Mouse (Mus musculus) intestine, postnatal 0 days (tissue): ENCODE measurements around the gene Nudt3. TPM values are rescaled to one million over a fixed set of nuclear protein-coding genes. Genes with fewer than 3 reads are reported as not detected.
A peak's percentile ranks its signal among the peaks of the same experiment; 100 is the strongest.
"Not testable (repeated sequence)": the region's sequence is repeated elsewhere in the genome, so short reads cannot be mapped to it uniquely, and the experiment has no call there.

Source experiments
- ATAC-seq: fragments of 200-750 bp; cut with Nextera tagmentation; 2 replicates; pipeline ENCODE4 v1.8.0; 2017; ENCODE audit warnings: mild to moderate bottlenecking, moderate TSS enrichment, moderate library complexity
- H3K27ac ChIP-seq: fragments of 300-500 bp; sonication (generic); 2 replicates; pipeline ENCODE4 v1.5.1; 2014; ENCODE audit warnings: mild to moderate bottlenecking, low read depth, low read length, moderate library complexity
- H3K27me3 ChIP-seq: fragments of 300-500 bp; sonication (generic); replicated peaks from 2 replicates; pipeline ENCODE4 v1.6.1; 2014; ENCODE audit warnings: low read length, mixed read lengths; ENCODE audit not compliant: control insufficient read depth, insufficient read depth
- H3K36me3 ChIP-seq: fragments of 300-500 bp; sonication (generic); 2 replicates; pipeline ENCODE4 v1.6.1; 2014; ENCODE audit warnings: mild to moderate bottlenecking, moderate library complexity; ENCODE audit not compliant: control insufficient read depth, insufficient read depth
- H3K4me1 ChIP-seq: fragments of 300-500 bp; sonication (generic); replicated peaks from 2 replicates; pipeline ENCODE4 v1.6.1; 2014; ENCODE audit warnings: antibody characterized with exemption, low read length, mixed read lengths; ENCODE audit not compliant: control insufficient read depth, insufficient read depth
- H3K4me2 ChIP-seq: fragments of 300-500 bp; sonication (generic); replicated peaks from 2 replicates; pipeline ENCODE4 v1.6.1; 2014; ENCODE audit warnings: low read depth, mild to moderate bottlenecking, moderate library complexity
- H3K4me3 ChIP-seq: fragments of 300-500 bp; sonication (generic); 2 replicates; pipeline ENCODE4 v1.5.1; 2014; ENCODE audit warnings: low read depth, low read length
- H3K9ac ChIP-seq: fragments of 300-500 bp; sonication (generic); 2 replicates; pipeline ENCODE4 v1.6.1; 2014; ENCODE audit warnings: mild to moderate bottlenecking, low read depth, low read length
- H3K9me3 ChIP-seq: fragments of 300-500 bp; sonication (generic); 2 replicates; pipeline ENCODE4 v1.6.1; 2016; ENCODE audit warnings: mixed run types; ENCODE audit not compliant: control insufficient read depth
- CTCF ChIP-seq: sonication (generic); IDR thresholded peaks from 2 replicates; pipeline ENCODE4 v1.5.1; 2016; ENCODE audit warnings: low read depth, mild to moderate bottlenecking, control low read depth, antibody characterized with exemption, moderate library complexity
- WGBS: fragments of 180-500 bp; shearing (Covaris S2); extraction: QIAGEN DNeasy Blood & Tissue Kit; methylation state at CpG from one replicate; pipeline ENCODE4 v1.1.7; 2014; 5-methylcytosine and 5-hydroxymethylcytosine counted together
- polyA plus RNA-seq: library from polyadenylated mRNA; unstranded; fragments of >200 nt; fragmentation: Nextera tagmentation; extraction: Ambion mirVana; gene quantifications from 2 replicates; pipeline ENCODE4 v1.2.1, GENCODE M21; 2015

Nudt3 gene
- polyA plus RNA-seq, 1 experiment from 2014 or later, result 43.3 TPM

DNA sequence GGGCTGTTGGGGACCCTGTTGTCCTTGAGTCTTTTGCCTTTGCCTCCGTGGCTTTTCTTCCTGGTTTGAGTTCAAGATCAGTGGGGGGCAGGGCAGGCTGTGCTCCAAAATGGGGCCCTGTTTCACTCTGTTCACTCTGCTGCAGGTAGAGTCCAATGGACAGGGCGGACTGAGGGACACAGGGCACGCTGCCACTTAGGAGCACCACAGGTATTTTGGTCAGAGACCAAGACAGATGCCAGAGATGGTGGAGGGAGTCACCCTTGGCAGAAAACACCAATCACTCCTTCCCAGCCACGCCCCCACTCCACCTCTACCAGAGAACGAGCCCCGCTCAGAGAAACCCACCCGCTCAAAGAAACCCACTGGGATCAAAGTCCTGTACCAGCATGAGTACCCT lies 22.5 kb upstream of the Nudt3 start:
- H3K27me3 ChIP-seq, result no peaks in the 10 kb centered on the region
- no peaks in the 10 kb centered on the region for H3K4me1 ChIP-seq
- H3K27ac ChIP-seq, result no peak overlapping the region
- no peak overlapping the region for H3K4me2 ChIP-seq
- TF ChIP-seq CTCF, result no peak
- no peak overlapping the region for H3K9ac ChIP-seq
- H3K9me3 ChIP-seq, result no peaks in the 10 kb centered on the region
- no peak for ATAC-seq
- H3K36me3 ChIP-seq, result no peaks in the 10 kb centered on the region
- H3K4me3 ChIP-seq, result no peak overlapping the region
- WGBS, result 46% methylated on average over 7 of the region's 7 CpGs

GRCm38 (mm10) chr17:27644572-27644971 lies 21.3 kb upstream of the Nudt3 start:
- Histone ChIP-seq H3K4me3 (no peak overlapping the region), H3K36me3 (no peaks in the 10 kb centered on the region), H3K27ac (no peak overlapping the region), H3K9me3 (no peaks in the 10 kb centered on the region), H3K4me2 (no peak overlapping the region), H3K27me3 (no peaks in the 10 kb centered on the region), H3K4me1 (no peaks in the 10 kb centered on the region), H3K9ac (no peak overlapping the region)
- WGBS, result 49% methylated on average over 2 of the region's 2 CpGs
- ATAC-seq, result no peak
- peak; percentile 44 for TF ChIP-seq CTCF

DNA sequence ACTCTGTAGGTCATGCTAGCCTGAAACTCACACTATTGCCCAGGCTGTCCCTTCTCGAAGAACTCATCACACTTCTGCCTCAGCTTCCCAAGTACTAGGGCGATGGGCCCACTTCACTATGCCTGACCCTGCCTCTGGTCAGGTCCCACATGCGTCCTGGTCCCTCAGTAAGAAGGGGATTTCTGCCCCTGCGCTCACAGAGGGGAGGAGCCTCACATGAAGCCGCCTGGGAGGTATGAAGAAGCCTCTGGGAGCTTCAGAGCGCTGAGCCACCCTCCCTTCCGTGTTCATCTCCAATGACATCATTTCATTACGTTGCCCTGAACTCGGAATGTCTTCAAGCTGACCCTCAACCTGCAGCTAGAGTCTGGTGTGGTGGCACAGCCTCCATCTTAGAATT lies 20.5 kb upstream of the Nudt3 start:
- no peak overlapping the region for H3K27ac ChIP-seq

GRCm38 (mm10) chr17:27643101-27643500 lies 19.8 kb upstream of the Nudt3 start:
- Histone ChIP-seq H3K4me1 (no peaks in the 10 kb centered on the region), H3K4me2 (no peak overlapping the region), H3K27me3 (no peaks in the 10 kb centered on the region), H3K9me3 (no peaks in the 10 kb centered on the region), H3K36me3 (no peaks in the 10 kb centered on the region), H3K4me3 (no peak overlapping the region), H3K9ac (peak overlapping the region; percentile 1; the same call in 1 of the 2 replicates), H3K27ac (no peak overlapping the region)
- WGBS, result 42% methylated on average over 6 of the region's 6 CpGs
- ATAC-seq, result no peak
- no peak for TF ChIP-seq CTCF

More for the DNA sequence above, 20.5 kb upstream of the Nudt3 start:
- no peak for ATAC-seq
- no peak overlapping the region for H3K4me3 ChIP-seq
- no peaks in the 10 kb centered on the region for H3K4me1 ChIP-seq
- no peaks in the 10 kb centered on the region for H3K36me3 ChIP-seq
- H3K4me2 ChIP-seq, result no peak overlapping the region
- no peak for TF ChIP-seq CTCF
- H3K9me3 ChIP-seq, result no peaks in the 10 kb centered on the region
- H3K9ac ChIP-seq, result no peak overlapping the region
- 81% methylated on average over 9 of the region's 9 CpGs for WGBS
- H3K27me3 ChIP-seq, result no peaks in the 10 kb centered on the region

DNA sequence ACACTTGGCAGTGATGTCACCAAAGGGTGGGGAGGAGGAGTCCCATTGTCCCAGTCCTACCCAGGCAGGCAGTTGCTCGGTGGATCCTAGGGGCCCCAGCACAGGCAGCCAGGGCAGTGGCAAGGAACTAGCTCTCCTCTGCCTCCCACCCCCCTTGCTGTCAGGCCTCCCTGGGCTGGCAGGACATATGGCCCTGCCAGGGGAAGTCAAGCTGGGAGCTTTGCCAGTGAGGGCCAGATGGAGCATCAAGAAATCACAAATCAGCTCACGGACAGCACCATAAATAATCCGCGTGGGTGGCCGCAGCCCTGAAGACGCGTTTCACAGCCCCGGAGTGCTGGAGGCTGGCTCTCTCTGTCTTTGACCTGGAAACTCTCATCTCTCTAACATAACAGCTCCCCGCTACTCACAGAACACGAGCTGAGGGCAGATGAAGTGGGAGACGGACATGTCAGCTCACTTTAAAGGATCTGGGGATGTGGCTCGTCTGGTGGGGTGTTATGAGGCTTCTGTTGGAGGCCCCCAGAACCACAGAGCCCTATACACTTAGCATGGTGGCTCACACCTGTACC lies 19.3 kb upstream of the Nudt3 start:
- Histone ChIP-seq H3K9ac (peak overlapping the region; percentile 1; the same call in 1 of the 2 replicates), H3K4me1 (no peaks in the 10 kb centered on the region), H3K4me2 (no peak overlapping the region), H3K27me3 (no peaks in the 10 kb centered on the region), H3K4me3 (no peak overlapping the region), H3K9me3 (no peaks in the 10 kb centered on the region), H3K36me3 (no peaks in the 10 kb centered on the region), H3K27ac (no peak overlapping the region)
- 26% methylated on average over 12 of the region's 12 CpGs for WGBS
- no peak for ATAC-seq
- no peak for TF ChIP-seq CTCF

DNA sequence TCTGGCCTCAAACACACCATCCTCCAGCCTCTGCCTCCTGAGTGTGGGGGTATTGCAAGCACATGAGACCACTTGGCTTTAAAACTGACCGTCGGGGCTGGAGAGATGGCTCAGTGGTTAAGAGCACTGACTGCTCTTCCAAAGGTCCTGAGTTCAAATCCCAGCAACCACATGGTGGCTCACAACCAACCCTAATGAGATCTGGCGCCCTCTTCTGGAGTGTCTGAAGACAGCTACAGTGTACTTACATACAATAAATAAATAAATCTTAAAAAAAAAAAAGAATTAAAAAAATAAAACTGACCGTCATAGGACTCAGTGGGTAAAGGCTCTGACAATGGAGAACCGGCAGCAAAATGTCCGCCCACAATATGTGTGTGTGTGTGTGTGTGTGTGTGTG lies 16.6 kb upstream of the Nudt3 start:
- H3K4me2 ChIP-seq, ATAC-seq: not testable (repeated sequence)

DNA sequence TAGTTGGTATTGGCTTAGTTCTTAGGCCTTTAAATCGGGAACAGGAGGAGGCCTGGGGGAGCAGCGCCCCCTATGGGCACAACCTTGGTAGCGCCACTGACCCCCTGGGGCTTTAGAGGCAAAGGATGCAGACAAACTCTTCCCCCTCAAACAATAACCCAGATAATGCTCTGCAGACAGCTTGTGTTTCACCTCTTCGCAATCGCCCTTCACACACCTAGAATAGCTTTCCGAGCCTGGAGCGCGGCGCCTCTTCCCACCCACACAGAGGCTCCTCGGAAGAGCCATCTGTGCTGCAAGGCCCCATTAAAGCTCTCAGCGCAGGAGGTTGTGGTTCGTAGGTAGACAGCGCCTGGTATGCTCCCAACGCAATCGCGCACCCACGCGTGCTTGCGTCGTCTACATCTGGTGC lies 15.6 kb upstream of the Nudt3 start:
- H3K4me1 ChIP-seq, result no peaks in the 10 kb centered on the region
- no peak overlapping the region for H3K9ac ChIP-seq
- peak; percentile 64 for TF ChIP-seq CTCF
- H3K4me2 ChIP-seq, result no peak overlapping the region
- 77% methylated on average over 20 of the region's 20 CpGs for WGBS
- H3K36me3 ChIP-seq, result no peaks in the 10 kb centered on the region
- H3K27me3 ChIP-seq, result no peaks in the 10 kb centered on the region
- no peak overlapping the region for H3K27ac ChIP-seq
- no peak for ATAC-seq
- no peak overlapping the region for H3K4me3 ChIP-seq
- no peaks in the 10 kb centered on the region for H3K9me3 ChIP-seq

More for the DNA sequence above, 16.6 kb upstream of the Nudt3 start:
- not testable (repeated sequence) for H3K36me3 ChIP-seq, H3K27me3 ChIP-seq, H3K4me3 ChIP-seq, H3K4me1 ChIP-seq, H3K27ac ChIP-seq, H3K9me3 ChIP-seq, H3K9ac ChIP-seq
- peak; percentile 21 for TF ChIP-seq CTCF
- 90% methylated on average over 6 of the region's 6 CpGs for WGBS
